Mouse (Mus musculus) c-Kit-negative CD71-positive TER-119-positive erythroid progenitor cells, embryonic 14.5 days (primary cell): ENCODE data around the gene Cenpu.

ENCODE experiments used
- DNase-seq: peaks from one replicate; pipeline ENCODE4 v3.0.0-alpha.2; 2013; ENCODE audit warnings: low read depth, low spot score

Cenpu gene

GRCm38 (mm10) chr8:46551615-46552440 is at the start of gene Cenpu:
Cenpu (plus strand) TSS chr8:46552028.
- DNase-seq: peak; percentile 100

- DNase-seq: no peak
These were observed 49.3 kb upstream of the Cenpu start for GRCm38 (mm10) chr8:46502333-46503071.

GRCm38 (mm10) chr8:46503072-46503695 is 48.6 kb upstream of the Cenpu start:
- DNase-seq: no peak

GRCm38 (mm10) chr8:46504196-46504595 is 47.6 kb upstream of the Cenpu start:
- DNase-seq: no peak

- no peak for DNase-seq
These were observed 43.1 kb upstream of the Cenpu start for GRCm38 (mm10) chr8:46508488-46509395.

- no peak for DNase-seq
These were observed 42.4 kb upstream of the Cenpu start for GRCm38 (mm10) chr8:46509474-46509873.

- no peak for DNase-seq
These were observed 40.5 kb upstream of the Cenpu start for GRCm38 (mm10) chr8:46511336-46511735.

GRCm38 (mm10) chr8:46512538-46512937 is 39.3 kb upstream of the Cenpu start:
- no peak for DNase-seq

GRCm38 (mm10) chr8:46514027-46514426 is 37.8 kb upstream of the Cenpu start:
- no peak for DNase-seq

- DNase-seq: no peak
These were observed 31.2 kb upstream of the Cenpu start for GRCm38 (mm10) chr8:46520667-46521066.

GRCm38 (mm10) chr8:46526098-46526497 is 25.7 kb upstream of the Cenpu start:
- DNase-seq: no peak

- DNase-seq: no peak
These were observed 25.0 kb upstream of the Cenpu start for GRCm38 (mm10) chr8:46526821-46527220.

- DNase-seq: no peak
These were observed 22.3 kb upstream of the Cenpu start for GRCm38 (mm10) chr8:46529508-46529907.

GRCm38 (mm10) chr8:46530541-46530940 is 21.3 kb upstream of the Cenpu start:
- no peak for DNase-seq

GRCm38 (mm10) chr8:46533926-46534325 is 17.9 kb upstream of the Cenpu start:
- no peak for DNase-seq

- DNase-seq: peak; percentile 68
These were observed 12.1 kb upstream of the Cenpu start for GRCm38 (mm10) chr8:46539701-46540100.

GRCm38 (mm10) chr8:46543191-46543590 is 8.6 kb upstream of the Cenpu start:
- no peak for DNase-seq

GRCm38 (mm10) chr8:46543662-46544061 is 8.2 kb upstream of the Cenpu start:
- no peak for DNase-seq

- no peak for DNase-seq
These were observed 6.0 kb upstream of the Cenpu start for GRCm38 (mm10) chr8:46545854-46546253.

GRCm38 (mm10) chr8:46546431-46547176 is 5.2 kb upstream of the Cenpu start:
- peak; percentile 88 for DNase-seq

GRCm38 (mm10) chr8:46547245-46547644 is 4.6 kb upstream of the Cenpu start:
- DNase-seq: peak; percentile 87
